Comparison of ENCODE assay signal across 15 mouse cellular contexts in the genomic region with DNA sequence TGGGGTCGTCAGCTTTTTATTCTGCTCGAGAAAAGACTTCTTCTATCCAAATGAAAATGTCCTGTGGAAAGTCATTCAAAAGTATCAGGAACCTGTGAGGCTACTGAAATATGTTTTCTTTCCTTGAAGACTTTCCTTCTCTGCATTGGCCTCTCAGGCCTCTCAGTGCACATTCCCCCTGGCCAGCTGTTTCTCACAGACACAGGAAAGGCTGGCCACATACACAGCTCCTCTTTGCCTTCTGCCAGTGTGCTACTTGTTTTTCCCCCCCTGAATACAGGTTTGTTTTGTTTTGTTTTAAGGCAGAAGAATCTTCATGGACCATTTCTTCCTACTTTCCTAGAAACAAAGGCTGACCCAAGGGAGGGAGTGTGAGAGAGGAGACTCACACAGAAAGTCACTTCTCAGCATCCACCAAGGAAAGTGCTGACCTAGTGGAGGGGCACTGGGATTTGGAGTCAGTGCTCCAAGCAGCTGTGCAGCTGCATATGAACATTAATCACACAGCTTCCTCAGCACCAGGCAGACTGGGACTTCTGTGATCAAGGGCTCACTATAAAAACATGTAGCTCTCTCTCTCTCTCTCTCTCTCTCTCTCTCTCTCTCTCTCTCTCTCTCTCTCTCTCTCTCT.
A peak's percentile ranks its signal among the peaks of the same experiment; 100 is the strongest.
DNase-seq lines count a peak whose midpoint lies in the region; ATAC-seq and TF ChIP-seq lines count a peak whose summit lies in the region.
"Had no signal": no experiment of that assay in that cellular context is flagged by ENCODE, and none has a peak within 500 bp of the region (broad histone marks: within the 10 kb centered on the region; RNA-seq: fewer than 3 reads in every experiment).

No protein-coding gene starts in this region.

- intact Hi-C loops in heart, postnatal 14 days (cut with DNase I), result no loop called here
- intact Hi-C loops in heart, postnatal 36 days (cut with DNase I), result no loop called here

- 79% methylated on average over 2 of the region's 2 CpGs for WGBS in intestine, embryonic 16.5 days
- 75% methylated on average over 2 of the region's 2 CpGs for WGBS in limb, embryonic 14.5 days
- WGBS in forebrain, embryonic 14.5 days, result 86% methylated on average over 2 of the region's 2 CpGs

- DNase-seq in heart, postnatal 14 days, result peak; percentile 5 to 8
- DNase-seq in heart, postnatal 36 days, result no peak
- peak; percentile 13 for DNase-seq in brain, embryonic 14.5 days (ENCODE audit: low read depth)
- peak; percentile 45 for DNase-seq in limb, embryonic 14.5 days (ENCODE audit: low spot score)
- no peak for DNase-seq in forebrain, embryonic 14.5 days (ENCODE audit: low spot score)
- no peak for DNase-seq in thymus, postnatal 36 days
- no peak for DNase-seq in layer of hippocampus, adult 18-20 months (ENCODE audit: low spot score in 2 of 2)
- DNase-seq: adrenal gland, postnatal 14 days; B cell, adult 2 months; thymus, postnatal 25 days had no signal

- ATAC-seq in intestine, embryonic 16.5 days, result no peak
- 0 out of 2 replicates have a peak, but pooled peaks have one; percentile 57 for ATAC-seq in limb, embryonic 14.5 days (ENCODE audit: low FRiP score, low read depth)
- no peak for ATAC-seq in forebrain, embryonic 14.5 days
- ATAC-seq: forebrain, embryonic 13.5 days; lung, postnatal 0 days had no signal

- no peaks in the 10 kb centered on the region for H3K27me3 ChIP-seq in intestine, embryonic 16.5 days (replicated peaks; ENCODE audit: control insufficient read depth, insufficient read depth, low read length)
- no peaks in the 10 kb centered on the region for H3K27me3 ChIP-seq in limb, embryonic 14.5 days (ENCODE audit: control insufficient read depth, insufficient read depth, low read length)
- H3K27me3 ChIP-seq in forebrain, embryonic 14.5 days (replicated peaks; ENCODE audit: control insufficient read depth, insufficient read depth, low read length), result no peaks in the 10 kb centered on the region
- H3K27me3 ChIP-seq: forebrain, embryonic 13.5 days; heart, embryonic 15.5 days had no signal

- no peak overlapping the region for H3K9ac ChIP-seq in intestine, embryonic 16.5 days (ENCODE audit: low read depth, low read length)
- H3K9ac ChIP-seq in limb, embryonic 14.5 days (ENCODE audit: low read depth, low read length, severe bottlenecking), result no peak overlapping the region
- no peak overlapping the region for H3K9ac ChIP-seq in forebrain, embryonic 14.5 days (ENCODE audit: low read length)
- H3K9ac ChIP-seq: forebrain, embryonic 13.5 days; heart, embryonic 15.5 days had no signal

- TF ChIP-seq POLR2A in brain, embryonic 14.5 days (IDR thresholded peaks at IDR 0.05; ENCODE audit: borderline replicate concordance, extremely low read depth, insufficient read depth, insufficient read length, poor library complexity, severe bottlenecking), result no peak
- no peak for TF ChIP-seq POLR2A in limb, embryonic 14.5 days (IDR thresholded peaks at IDR 0.05; ENCODE audit: borderline replicate concordance, extremely low read depth, insufficient read depth, insufficient read length)

- no peaks in the 10 kb centered on the region for H3K9me3 ChIP-seq in intestine, embryonic 16.5 days (ENCODE audit: control insufficient read depth, low read length)
- H3K9me3 ChIP-seq in limb, embryonic 14.5 days (ENCODE audit: control insufficient read depth, low read length), result no peaks in the 10 kb centered on the region
- no peaks in the 10 kb centered on the region for H3K9me3 ChIP-seq in forebrain, embryonic 14.5 days (replicated peaks; ENCODE audit: control insufficient read depth, low read length)
- H3K9me3 ChIP-seq: forebrain, embryonic 13.5 days; heart, embryonic 15.5 days; midbrain, embryonic 10.5 days had no signal

- H3K36me3 ChIP-seq in intestine, embryonic 16.5 days (ENCODE audit: control insufficient read depth, insufficient read depth, low read length), result no peaks in the 10 kb centered on the region
- H3K36me3 ChIP-seq in limb, embryonic 14.5 days (ENCODE audit: control insufficient read depth, insufficient read depth, low read length), result no peaks in the 10 kb centered on the region
- H3K36me3 ChIP-seq in forebrain, embryonic 14.5 days (ENCODE audit: control insufficient read depth, insufficient read depth, low read length), result no peaks in the 10 kb centered on the region
- H3K36me3 ChIP-seq: heart, embryonic 15.5 days; midbrain, embryonic 10.5 days had no signal

- no peak overlapping the region for H3K4me3 ChIP-seq in intestine, embryonic 16.5 days (ENCODE audit: low read length)
- H3K4me3 ChIP-seq in limb, embryonic 14.5 days (replicated peaks; ENCODE audit: low read length), result no peak overlapping the region
- H3K4me3 ChIP-seq in forebrain, embryonic 14.5 days (ENCODE audit: low read depth, low read length), result no peak overlapping the region
- H3K4me3 ChIP-seq: forebrain, embryonic 13.5 days; heart, embryonic 15.5 days; midbrain, embryonic 10.5 days had no signal

- H3K27ac ChIP-seq in intestine, embryonic 16.5 days (ENCODE audit: low read length), result 0 out of 2 replicates have a peak overlapping the region, but pooled peaks have one; percentile 9
- no peak overlapping the region for H3K27ac ChIP-seq in limb, embryonic 14.5 days (replicated peaks; ENCODE audit: low read depth, low read length)
- no peak overlapping the region for H3K27ac ChIP-seq in forebrain, embryonic 14.5 days (ENCODE audit: low read depth, low read length)
- H3K27ac ChIP-seq: forebrain, embryonic 13.5 days; heart, embryonic 15.5 days; midbrain, embryonic 10.5 days had no signal

- no peak for TF ChIP-seq CTCF in brain, embryonic 14.5 days (IDR thresholded peaks at IDR 0.05; ENCODE audit: borderline replicate concordance, extremely low read depth, insufficient read depth, insufficient read length)

- H3K4me2 ChIP-seq in intestine, embryonic 16.5 days (ENCODE audit: low read depth, low read length), result no peak overlapping the region
- no peak overlapping the region for H3K4me2 ChIP-seq in limb, embryonic 14.5 days (replicated peaks; ENCODE audit: low read depth, low read length, severe bottlenecking)
- no peak overlapping the region for H3K4me2 ChIP-seq in forebrain, embryonic 14.5 days (ENCODE audit: low read length)
- H3K4me2 ChIP-seq: forebrain, embryonic 13.5 days; heart, embryonic 15.5 days had no signal

- no peaks in the 10 kb centered on the region for H3K4me1 ChIP-seq in intestine, embryonic 16.5 days (ENCODE audit: control insufficient read depth, insufficient read depth, low read length)
- no peaks in the 10 kb centered on the region for H3K4me1 ChIP-seq in limb, embryonic 14.5 days (ENCODE audit: control insufficient read depth, insufficient read depth, low read length)
- no peaks in the 10 kb centered on the region for H3K4me1 ChIP-seq in forebrain, embryonic 14.5 days (ENCODE audit: control insufficient read depth, insufficient read depth, low read length)
- H3K4me1 ChIP-seq: forebrain, embryonic 13.5 days; heart, embryonic 15.5 days; midbrain, embryonic 10.5 days had no signal

Comparison
In these comparisons a context has a peak if more than half of its experiments do, and no peak if none do; other contexts are left out.
1. DNase-seq: peak in heart, postnatal 14 days (2 of 2), brain, embryonic 14.5 days (single experiment) and limb, embryonic 14.5 days (single experiment); none in heart, postnatal 36 days (0 of 2), forebrain, embryonic 14.5 days (single experiment), thymus, postnatal 36 days (0 of 2) and layer of hippocampus, adult 18-20 months (0 of 2).